Comparison of ENCODE assay signal across 10 mouse cellular contexts in genomic region chr13:44416986-44417385, GRCm38 (mm10).
DNase-seq lines count a peak whose midpoint lies in the region; ATAC-seq lines count a peak whose summit lies in the region.
"Had no signal": no experiment of that assay in that cellular context is flagged by ENCODE, and none has a peak within 500 bp of the region (broad histone marks: within the 10 kb centered on the region; RNA-seq: fewer than 3 reads in every experiment).

No protein-coding gene starts in this region.

- DNase-seq in CD4-positive, CD25-positive, alpha-beta regulatory T cell, adult 2 months (ENCODE audit: low read depth, low spot score) = peak; percentile 33
- no peak for DNase-seq in c-Kit-positive CD71-positive TER-119-positive erythroid progenitor cells, embryonic 14.5 days (ENCODE audit: low spot score)
- DNase-seq in frontal cortex, adult 2 months (ENCODE audit: extremely low spot score in 1 of 2, low spot score in 1 of 2) = no peak
- DNase-seq: thymus, postnatal 25 days had no signal

- 11% methylated on average over 8 of the region's 8 CpGs for WGBS in intestine, embryonic 15.5 days
- 10% methylated on average over 8 of the region's 8 CpGs for WGBS in stomach, embryonic 15.5 days

- H3K27me3 ChIP-seq in megakaryocyte, embryonic 14.5 days (replicated peaks) = no peaks in the 10 kb centered on the region
- no peaks in the 10 kb centered on the region for H3K27me3 ChIP-seq in intestine, embryonic 15.5 days (replicated peaks)
- H3K27me3 ChIP-seq in stomach, embryonic 15.5 days (replicated peaks) = no peaks in the 10 kb centered on the region
- H3K27me3 ChIP-seq: liver, embryonic 15.5 days had no signal

- H3K4me2 ChIP-seq in intestine, embryonic 15.5 days (replicated peaks) = peak overlapping the region; percentile 30; the same call in 1 of the 2 replicates
- peak overlapping the region; percentile 3; the same call in 1 of the 2 replicates for H3K4me2 ChIP-seq in stomach, embryonic 15.5 days
- H3K4me2 ChIP-seq: liver, embryonic 15.5 days had no signal

- H3K9me3 ChIP-seq in megakaryocyte, embryonic 14.5 days = peaks cover 10% of the 10 kb centered on the region
- H3K9me3 ChIP-seq in intestine, embryonic 15.5 days = no peaks in the 10 kb centered on the region
- H3K9me3 ChIP-seq in stomach, embryonic 15.5 days = no peaks in the 10 kb centered on the region
- H3K9me3 ChIP-seq: liver, embryonic 15.5 days had no signal

- peaks cover 12% of the 10 kb centered on the region for H3K36me3 ChIP-seq in megakaryocyte, embryonic 14.5 days (replicated peaks; ENCODE audit: low read length)
- H3K36me3 ChIP-seq in intestine, embryonic 15.5 days = no peaks in the 10 kb centered on the region
- no peaks in the 10 kb centered on the region for H3K36me3 ChIP-seq in stomach, embryonic 15.5 days
- H3K36me3 ChIP-seq: liver, embryonic 15.5 days had no signal

- no peak overlapping the region for H3K27ac ChIP-seq in intestine, embryonic 15.5 days
- no peak overlapping the region for H3K27ac ChIP-seq in stomach, embryonic 15.5 days
- H3K27ac ChIP-seq: liver, embryonic 15.5 days had no signal

- peak overlapping the region; percentile 85 for H3K4me3 ChIP-seq in megakaryocyte, embryonic 14.5 days (replicated peaks)
- no peak overlapping the region for H3K4me3 ChIP-seq in intestine, embryonic 15.5 days (replicated peaks)
- no peak overlapping the region for H3K4me3 ChIP-seq in stomach, embryonic 15.5 days (replicated peaks)
- H3K4me3 ChIP-seq: liver, embryonic 15.5 days had no signal

- no peak overlapping the region for H3K9ac ChIP-seq in intestine, embryonic 15.5 days
- no peak overlapping the region for H3K9ac ChIP-seq in stomach, embryonic 15.5 days
- H3K9ac ChIP-seq: liver, embryonic 15.5 days had no signal

- H3K4me1 ChIP-seq in megakaryocyte, embryonic 14.5 days = peaks cover 97% of the 10 kb centered on the region
- peaks cover 22% of the 10 kb centered on the region for H3K4me1 ChIP-seq in intestine, embryonic 15.5 days (replicated peaks)
- H3K4me1 ChIP-seq in stomach, embryonic 15.5 days = peaks cover 18% of the 10 kb centered on the region

- ATAC-seq in CD4-positive, CD25-positive, alpha-beta regulatory T cell, adult 4 months = no peak
- no peak for ATAC-seq in megakaryocyte, adult 5-6 weeks (ENCODE audit: poor library complexity, severe bottlenecking)
- ATAC-seq in intestine, embryonic 15.5 days = no peak
- no peak for ATAC-seq in stomach, embryonic 15.5 days (ENCODE audit: insufficient read depth, low FRiP score, low read depth)
